Mouse (Mus musculus): Measurements from ENCODE around the gene Rpl11. TPM values are rescaled to one million over a fixed set of nuclear protein-coding genes. Genes with fewer than 3 reads are reported as not detected.

Gene Rpl11
- polyA plus RNA-seq, 1 experiment from 2014 or later, result 410 TPM

DNA sequence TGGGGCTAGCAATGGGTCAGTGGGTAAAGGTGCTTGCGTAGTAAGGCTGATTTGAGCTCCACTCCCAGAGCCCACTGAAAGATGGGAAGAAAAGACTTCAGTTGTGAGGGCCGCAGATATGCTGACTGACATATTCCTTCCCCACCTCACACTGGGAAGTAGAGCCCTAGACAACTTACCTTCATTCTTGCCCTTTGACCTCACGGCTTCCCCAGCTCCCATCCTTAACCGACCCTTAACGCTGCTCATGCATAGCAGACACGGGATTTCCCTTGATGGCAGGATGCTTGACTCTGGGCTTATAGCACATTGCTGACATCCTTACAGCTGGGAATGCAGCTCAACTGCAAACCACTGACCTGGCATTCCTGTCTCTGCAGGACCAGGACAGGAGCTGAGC, 6.3 kb downstream of the Rpl11 start:
- Histone ChIP-seq H3K9ac (ENCODE audit: low read length) (no peak overlapping the region), H3K4me3 (ENCODE audit: low read depth, low read length) (no peak overlapping the region), H3K27me3 (ENCODE audit: control insufficient read depth, insufficient read depth, low read length) (no peaks in the 10 kb centered on the region), H3K27ac (ENCODE audit: low read depth, low read length) (no peak overlapping the region), H3K9me3 (ENCODE audit: control insufficient read depth, low read length) (no peaks in the 10 kb centered on the region), H3K4me1 (ENCODE audit: control insufficient read depth, insufficient read depth, low read length) (peaks cover 7% of the 10 kb centered on the region), H3K4me2 (ENCODE audit: low read depth) (no peak overlapping the region), H3K36me3 (ENCODE audit: control insufficient read depth, insufficient read depth, low read length) (peaks cover 19% of the 10 kb centered on the region)
- DNase-seq (ENCODE audit: low spot score) (no peak), ATAC-seq (ENCODE audit: insufficient read depth, low FRiP score, low TSS enrichment) (no peak)
- WGBS, result 81% methylated on average over 6 of the region's 6 CpGs

GRCm38 (mm10) chr4:136045091-136045490, 8.1 kb downstream of the Rpl11 start:
- Histone ChIP-seq H3K9me3 (ENCODE audit: control insufficient read depth, low read length) (no peaks in the 10 kb centered on the region), H3K27ac (ENCODE audit: low read depth, low read length) (no peak overlapping the region), H3K4me1 (ENCODE audit: control insufficient read depth, insufficient read depth, low read length) (no peaks in the 10 kb centered on the region; the same call in 1 of the 2 replicates), H3K9ac (ENCODE audit: low read length) (no peak overlapping the region), H3K36me3 (ENCODE audit: control insufficient read depth, insufficient read depth, low read length) (peaks cover 7% of the 10 kb centered on the region), H3K27me3 (ENCODE audit: control insufficient read depth, insufficient read depth, low read length) (no peaks in the 10 kb centered on the region), H3K4me3 (ENCODE audit: low read depth, low read length) (no peak overlapping the region), H3K4me2 (ENCODE audit: low read depth) (no peak overlapping the region)
- WGBS, result 84% methylated on average over 5 of the region's 5 CpGs
- no peak for ATAC-seq (ENCODE audit: insufficient read depth, low FRiP score, low TSS enrichment)
- DNase-seq (ENCODE audit: low spot score), result no peak

- H3K27me3 ChIP-seq (ENCODE audit: control insufficient read depth, insufficient read depth, low read length), result no peaks in the 10 kb centered on the region
- DNase-seq (ENCODE audit: low spot score) (no peak), ATAC-seq (ENCODE audit: insufficient read depth, low FRiP score, low TSS enrichment) (no peak)
- no peak overlapping the region for H3K9ac ChIP-seq (ENCODE audit: low read length)
- H3K4me1 ChIP-seq (ENCODE audit: control insufficient read depth, insufficient read depth, low read length), result no peaks in the 10 kb centered on the region; the same call in 1 of the 2 replicates
- H3K4me3 ChIP-seq (ENCODE audit: low read depth, low read length), result no peak overlapping the region
- no peak overlapping the region for H3K27ac ChIP-seq (ENCODE audit: low read depth, low read length)
- no peaks in the 10 kb centered on the region for H3K9me3 ChIP-seq (ENCODE audit: control insufficient read depth, low read length)
- WGBS, result 93% methylated on average over 6 of the region's 6 CpGs
- H3K4me2 ChIP-seq (ENCODE audit: low read depth), result no peak overlapping the region
- peaks cover 7% of the 10 kb centered on the region for H3K36me3 ChIP-seq (ENCODE audit: control insufficient read depth, insufficient read depth, low read length)
Observed at GRCm38 (mm10) chr4:136043784-136044400, 9.3 kb downstream of the Rpl11 start.

- Histone ChIP-seq H3K9ac (ENCODE audit: low read length) (no peak overlapping the region), H3K4me2 (ENCODE audit: low read depth) (no peak overlapping the region), H3K27ac (ENCODE audit: low read depth, low read length) (no peak overlapping the region), H3K9me3 (ENCODE audit: control insufficient read depth, low read length) (no peaks in the 10 kb centered on the region), H3K27me3 (ENCODE audit: control insufficient read depth, insufficient read depth, low read length) (no peaks in the 10 kb centered on the region), H3K4me1 (ENCODE audit: control insufficient read depth, insufficient read depth, low read length) (peaks cover 10% of the 10 kb centered on the region), H3K4me3 (ENCODE audit: low read depth, low read length) (no peak overlapping the region), H3K36me3 (ENCODE audit: control insufficient read depth, insufficient read depth, low read length) (no peaks in the 10 kb centered on the region)
- ATAC-seq (ENCODE audit: insufficient read depth, low FRiP score, low TSS enrichment) (no peak), DNase-seq (ENCODE audit: low spot score) (no peak)
- whole genome bisulfite sequencing, result 85% methylated on average over 4 of the region's 4 CpGs
Observed at GRCm38 (mm10) chr4:136035078-136035477, 18.1 kb downstream of the Rpl11 start.

GRCm38 (mm10) chr4:136033231-136033630, 20.0 kb downstream of the Rpl11 start:
- H3K4me2 ChIP-seq (ENCODE audit: low read depth), result no peak overlapping the region
- 91% methylated on average over 1 of the region's 1 CpGs for WGBS
- no peak overlapping the region for H3K9ac ChIP-seq (ENCODE audit: low read length)
- no peak overlapping the region for H3K27ac ChIP-seq (ENCODE audit: low read depth, low read length)
- H3K27me3 ChIP-seq (ENCODE audit: control insufficient read depth, insufficient read depth, low read length), result no peaks in the 10 kb centered on the region
- H3K4me1 ChIP-seq (ENCODE audit: control insufficient read depth, insufficient read depth, low read length), result peaks cover 10% of the 10 kb centered on the region
- no peaks in the 10 kb centered on the region for H3K9me3 ChIP-seq (ENCODE audit: control insufficient read depth, low read length)
- DNase-seq (ENCODE audit: low spot score) (no peak), ATAC-seq (ENCODE audit: insufficient read depth, low FRiP score, low TSS enrichment) (no peak)
- no peaks in the 10 kb centered on the region for H3K36me3 ChIP-seq (ENCODE audit: control insufficient read depth, insufficient read depth, low read length)
- H3K4me3 ChIP-seq (ENCODE audit: low read depth, low read length), result no peak overlapping the region

- 0 out of 2 replicates have a peak overlapping the region, but pooled peaks have one; percentile 35 for H3K9ac ChIP-seq (ENCODE audit: low read length)
- H3K9me3 ChIP-seq (ENCODE audit: control insufficient read depth, low read length), result no peaks in the 10 kb centered on the region
- peak; percentile 48; the same call in 1 of the 2 replicates for ATAC-seq (ENCODE audit: insufficient read depth, low FRiP score, low TSS enrichment)
- WGBS, result 9% methylated on average over 8 of the region's 8 CpGs
- H3K4me3 ChIP-seq (ENCODE audit: low read depth, low read length), result no peak overlapping the region
- no peaks in the 10 kb centered on the region for H3K36me3 ChIP-seq (ENCODE audit: control insufficient read depth, insufficient read depth, low read length)
- H3K4me2 ChIP-seq (ENCODE audit: low read depth), result no peak overlapping the region
- no peaks in the 10 kb centered on the region for H3K27me3 ChIP-seq (ENCODE audit: control insufficient read depth, insufficient read depth, low read length)
- DNase-seq (ENCODE audit: low spot score), result peak; percentile 24
- peaks cover 10% of the 10 kb centered on the region for H3K4me1 ChIP-seq (ENCODE audit: control insufficient read depth, insufficient read depth, low read length)
- H3K27ac ChIP-seq (ENCODE audit: low read depth, low read length), result peak overlapping the region; percentile 27; the same call in 1 of the 2 replicates
Observed at GRCm38 (mm10) chr4:136030968-136031909, 22.0 kb downstream of the Rpl11 start.

- no peaks in the 10 kb centered on the region for H3K9me3 ChIP-seq (ENCODE audit: control insufficient read depth, low read length)
- no peaks in the 10 kb centered on the region for H3K36me3 ChIP-seq (ENCODE audit: control insufficient read depth, insufficient read depth, low read length)
- no peak overlapping the region for H3K4me3 ChIP-seq (ENCODE audit: low read depth, low read length)
- H3K9ac ChIP-seq (ENCODE audit: low read length), result no peak overlapping the region
- no peak for ATAC-seq (ENCODE audit: insufficient read depth, low FRiP score, low TSS enrichment)
- WGBS, result 91% methylated on average over 5 of the region's 5 CpGs
- H3K4me1 ChIP-seq (ENCODE audit: control insufficient read depth, insufficient read depth, low read length), result peaks cover 10% of the 10 kb centered on the region
- DNase-seq (ENCODE audit: low spot score), result no peak
- no peak overlapping the region for H3K4me2 ChIP-seq (ENCODE audit: low read depth)
- no peaks in the 10 kb centered on the region for H3K27me3 ChIP-seq (ENCODE audit: control insufficient read depth, insufficient read depth, low read length)
- no peak overlapping the region for H3K27ac ChIP-seq (ENCODE audit: low read depth, low read length)
Observed at GRCm38 (mm10) chr4:136028689-136029088, 24.5 kb downstream of the Rpl11 start.

- H3K27ac ChIP-seq (ENCODE audit: low read depth, low read length), result no peak overlapping the region
- WGBS, result 91% methylated on average over 19 of the region's 19 CpGs
Observed at GRCm38 (mm10) chr4:136028132-136028564, 25.1 kb downstream of the Rpl11 start.

More at GRCm38 (mm10) chr4:136028132-136028564, 25.1 kb downstream of the Rpl11 start:
- H3K4me3 ChIP-seq (ENCODE audit: low read depth, low read length), result no peak overlapping the region
- H3K4me1 ChIP-seq (ENCODE audit: control insufficient read depth, insufficient read depth, low read length), result peaks cover 10% of the 10 kb centered on the region
- H3K4me2 ChIP-seq (ENCODE audit: low read depth), result no peak overlapping the region
- H3K27me3 ChIP-seq (ENCODE audit: control insufficient read depth, insufficient read depth, low read length), result no peaks in the 10 kb centered on the region
- DNase-seq (ENCODE audit: low spot score) (no peak), ATAC-seq (ENCODE audit: insufficient read depth, low FRiP score, low TSS enrichment) (no peak)
- H3K36me3 ChIP-seq (ENCODE audit: control insufficient read depth, insufficient read depth, low read length), result no peaks in the 10 kb centered on the region
- H3K9me3 ChIP-seq (ENCODE audit: control insufficient read depth, low read length), result no peaks in the 10 kb centered on the region
- H3K9ac ChIP-seq (ENCODE audit: low read length), result no peak overlapping the region

All from neural tube, embryonic 11.5 days (tissue).